Mouse (Mus musculus): Measurements from ENCODE around the gene Tiam1. TPM values are rescaled to one million over a fixed set of nuclear protein-coding genes. Genes with fewer than 3 reads are reported as not detected.

Tiam1 gene
- polyA plus RNA-seq, 1 experiment from 2014 or later = 24.9 TPM

DNA sequence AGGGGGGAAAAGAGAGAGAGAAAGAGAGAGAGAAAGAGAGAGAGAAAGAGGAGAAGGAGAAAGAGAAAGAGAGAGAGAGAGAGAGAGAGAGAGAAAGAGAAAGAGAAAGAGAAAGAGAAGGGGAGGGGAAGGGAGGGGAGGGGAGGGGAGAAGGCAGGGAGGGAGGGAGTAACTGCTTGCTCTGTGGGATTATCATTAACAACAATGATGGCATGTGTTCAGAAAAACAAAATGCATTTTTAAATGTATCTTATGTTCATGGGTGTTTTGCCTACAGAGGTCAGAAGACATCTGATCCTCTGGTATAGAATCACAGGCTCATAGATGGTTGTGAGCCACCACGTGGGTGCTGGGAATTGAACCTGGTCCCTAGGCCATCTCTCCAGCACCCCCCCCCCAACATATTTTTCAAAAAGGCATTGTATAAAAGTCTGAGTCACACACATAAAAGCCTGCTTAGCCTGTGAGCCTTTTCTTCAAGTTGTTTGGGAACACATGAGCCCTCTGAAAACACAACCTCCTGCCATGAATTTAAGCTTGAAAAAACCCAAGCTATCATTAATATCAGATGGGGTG, 237.8 kb downstream of the Tiam1 start:
- 90% methylated on average over 1 of the region's 1 CpGs for WGBS (ENCODE audit: insufficient replicate concordance)
- Histone ChIP-seq H3K4me3 (ENCODE audit: low read depth, low read length) (no peak overlapping the region), H3K9ac (ENCODE audit: low read depth, low read length) (no peak overlapping the region), H3K27me3 (ENCODE audit: control insufficient read depth, insufficient read depth, low read length) (no peaks in the 10 kb centered on the region), H3K36me3 (ENCODE audit: control insufficient read depth, insufficient read depth, low read length) (no peaks in the 10 kb centered on the region), H3K4me1 (ENCODE audit: control insufficient read depth, insufficient read depth, low read length) (no peaks in the 10 kb centered on the region), H3K27ac (ENCODE audit: low read depth, low read length) (no peak overlapping the region), H3K9me3 (replicated peaks; ENCODE audit: control insufficient read depth, low read length) (no peaks in the 10 kb centered on the region), H3K4me2 (no peak overlapping the region)
- ATAC-seq (replicated peaks; ENCODE audit: insufficient number of reproducible peaks, low FRiP score, low TSS enrichment) = no peak

DNA sequence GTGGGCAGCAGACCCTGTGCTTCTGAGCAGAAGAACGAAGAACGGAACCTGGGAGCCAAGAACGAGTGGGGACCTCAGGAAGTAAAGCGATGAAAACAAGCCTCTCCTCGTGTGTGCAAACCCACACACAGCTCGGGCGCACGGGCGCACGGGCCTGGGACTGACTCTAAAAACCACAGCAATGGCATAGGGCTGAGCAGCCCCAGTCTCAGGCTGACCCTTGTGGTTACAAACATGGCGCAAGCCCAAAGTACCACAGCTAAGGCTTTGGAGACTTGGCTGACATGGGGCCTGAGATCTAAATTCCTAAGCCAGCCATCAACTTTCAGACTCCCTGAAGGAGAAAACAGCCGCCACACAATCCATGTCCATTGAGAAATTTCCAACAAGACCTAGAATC, 239.4 kb downstream of the Tiam1 start:
- H3K36me3 ChIP-seq (ENCODE audit: control insufficient read depth, insufficient read depth, low read length) = no peaks in the 10 kb centered on the region
- no peaks in the 10 kb centered on the region for H3K9me3 ChIP-seq (replicated peaks; ENCODE audit: control insufficient read depth, low read length)
- H3K27me3 ChIP-seq (ENCODE audit: control insufficient read depth, insufficient read depth, low read length) = no peaks in the 10 kb centered on the region
- ATAC-seq (replicated peaks; ENCODE audit: insufficient number of reproducible peaks, low FRiP score, low TSS enrichment) = no peak
- 84% methylated on average over 12 of the region's 12 CpGs for WGBS (ENCODE audit: insufficient replicate concordance)
- H3K4me3 ChIP-seq (ENCODE audit: low read depth, low read length) = no peak overlapping the region
- no peak overlapping the region for H3K27ac ChIP-seq (ENCODE audit: low read depth, low read length)
- no peak overlapping the region for H3K9ac ChIP-seq (ENCODE audit: low read depth, low read length)
- H3K4me2 ChIP-seq = no peak overlapping the region
- H3K4me1 ChIP-seq (ENCODE audit: control insufficient read depth, insufficient read depth, low read length) = no peaks in the 10 kb centered on the region

DNA sequence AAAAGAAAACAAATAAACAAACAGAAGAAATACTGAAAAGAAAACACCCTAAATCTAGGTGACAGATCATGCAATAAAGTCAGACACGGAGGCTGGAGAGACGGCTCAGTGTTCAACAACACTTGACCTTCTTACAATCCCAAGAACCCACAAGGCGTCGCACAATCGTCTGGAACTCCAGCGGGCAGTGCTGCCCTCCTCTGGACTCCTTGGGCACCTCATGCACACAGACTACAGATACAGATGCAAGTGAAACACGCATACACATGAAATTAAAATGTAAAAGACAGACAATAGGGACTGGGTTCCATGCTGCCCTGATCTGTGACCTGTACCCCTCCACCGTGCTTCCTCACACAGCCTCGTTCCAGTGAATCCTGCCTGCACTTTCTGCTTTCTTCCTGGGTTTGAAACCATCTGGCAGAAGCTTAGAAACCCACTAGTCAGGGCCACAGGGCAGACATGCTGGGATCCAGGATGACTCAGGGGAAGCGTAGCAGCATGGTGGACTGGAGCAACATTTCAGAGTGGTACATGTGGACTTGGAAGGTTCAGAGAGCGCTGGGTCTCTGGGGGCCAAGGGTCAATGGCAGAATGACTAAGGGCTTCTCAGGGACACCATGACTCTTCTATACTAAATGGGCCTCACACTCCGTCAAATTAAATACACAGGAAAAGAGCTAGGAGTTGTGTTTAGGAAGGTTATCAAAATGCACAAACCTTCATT, 240.8 kb downstream of the Tiam1 start:
- Histone ChIP-seq H3K4me3 (ENCODE audit: low read depth, low read length) (no peak overlapping the region), H3K27me3 (ENCODE audit: control insufficient read depth, insufficient read depth, low read length) (no peaks in the 10 kb centered on the region), H3K9me3 (replicated peaks; ENCODE audit: control insufficient read depth, low read length) (no peaks in the 10 kb centered on the region), H3K27ac (ENCODE audit: low read depth, low read length) (no peak overlapping the region), H3K9ac (ENCODE audit: low read depth, low read length) (no peak overlapping the region), H3K4me2 (no peak overlapping the region), H3K36me3 (ENCODE audit: control insufficient read depth, insufficient read depth, low read length) (no peaks in the 10 kb centered on the region; the same call in 1 of the 2 replicates), H3K4me1 (ENCODE audit: control insufficient read depth, insufficient read depth, low read length) (no peaks in the 10 kb centered on the region)
- ATAC-seq (replicated peaks; ENCODE audit: insufficient number of reproducible peaks, low FRiP score, low TSS enrichment) = no peak
- WGBS (ENCODE audit: insufficient replicate concordance) = 91% methylated on average over 12 of the region's 12 CpGs

DNA sequence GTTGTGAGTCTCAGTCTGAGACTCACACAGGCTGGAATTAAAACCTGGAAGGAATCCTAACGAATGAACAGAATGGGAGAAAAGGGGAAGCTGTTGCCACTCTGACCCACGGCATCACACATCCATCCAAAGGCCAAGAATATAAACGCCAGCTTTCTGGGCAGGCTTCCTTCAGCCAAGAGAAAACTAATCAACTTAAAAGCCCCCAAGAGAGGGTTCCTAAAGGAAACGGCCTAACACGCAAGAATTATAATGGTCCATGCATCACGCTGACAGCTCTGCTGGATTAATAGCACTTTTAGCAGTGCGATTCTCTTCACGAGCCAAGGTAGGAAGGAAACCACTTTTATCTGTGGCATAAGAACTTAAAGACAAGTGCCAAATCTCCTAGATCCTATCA, 242.9 kb downstream of the Tiam1 start:
- no peak for ATAC-seq (replicated peaks; ENCODE audit: insufficient number of reproducible peaks, low FRiP score, low TSS enrichment)
- WGBS (ENCODE audit: insufficient replicate concordance) = 61% methylated on average over 8 of the region's 8 CpGs
- no peaks in the 10 kb centered on the region; the same call in 1 of the 2 replicates for H3K36me3 ChIP-seq (ENCODE audit: control insufficient read depth, insufficient read depth, low read length)
- H3K9ac ChIP-seq (ENCODE audit: low read depth, low read length) = no peak overlapping the region
- no peak overlapping the region for H3K4me2 ChIP-seq
- no peak overlapping the region for H3K4me3 ChIP-seq (ENCODE audit: low read depth, low read length)
- H3K4me1 ChIP-seq (ENCODE audit: control insufficient read depth, insufficient read depth, low read length) = no peaks in the 10 kb centered on the region
- H3K27ac ChIP-seq (ENCODE audit: low read depth, low read length) = no peak overlapping the region
- no peaks in the 10 kb centered on the region for H3K27me3 ChIP-seq (ENCODE audit: control insufficient read depth, insufficient read depth, low read length)
- no peaks in the 10 kb centered on the region for H3K9me3 ChIP-seq (replicated peaks; ENCODE audit: control insufficient read depth, low read length)

DNA sequence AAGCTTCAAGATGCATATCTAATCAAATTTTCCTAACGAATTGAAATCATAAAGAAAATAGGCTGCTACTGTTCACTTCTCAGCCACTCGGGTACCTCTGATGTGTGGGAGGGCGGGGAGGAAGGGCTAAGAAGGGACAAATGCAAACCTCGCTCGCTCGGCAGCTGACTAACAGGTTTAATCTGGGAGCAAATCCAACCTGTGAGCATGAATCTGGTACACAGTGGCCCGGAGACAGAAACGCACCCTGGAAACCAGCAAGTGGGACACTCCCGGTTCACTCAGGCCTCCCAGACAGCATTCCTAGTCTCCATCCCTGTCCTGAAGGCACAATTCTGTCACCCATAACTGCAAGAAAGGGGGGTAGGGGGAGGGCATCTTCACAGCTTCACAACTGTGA, 244.4 kb downstream of the Tiam1 start:
- H3K9me3 ChIP-seq (replicated peaks; ENCODE audit: control insufficient read depth, low read length) = no peaks in the 10 kb centered on the region
- ATAC-seq (replicated peaks; ENCODE audit: insufficient number of reproducible peaks, low FRiP score, low TSS enrichment) = no peak
- H3K4me2 ChIP-seq = no peak overlapping the region
- H3K27ac ChIP-seq (ENCODE audit: low read depth, low read length) = no peak overlapping the region
- no peaks in the 10 kb centered on the region; the same call in 1 of the 2 replicates for H3K36me3 ChIP-seq (ENCODE audit: control insufficient read depth, insufficient read depth, low read length)
- no peak overlapping the region for H3K4me3 ChIP-seq (ENCODE audit: low read depth, low read length)
- 68% methylated on average over 9 of the region's 9 CpGs for WGBS (ENCODE audit: insufficient replicate concordance)
- H3K27me3 ChIP-seq (ENCODE audit: control insufficient read depth, insufficient read depth, low read length) = no peaks in the 10 kb centered on the region
- H3K4me1 ChIP-seq (ENCODE audit: control insufficient read depth, insufficient read depth, low read length) = no peaks in the 10 kb centered on the region
- H3K9ac ChIP-seq (ENCODE audit: low read depth, low read length) = no peak overlapping the region

DNA sequence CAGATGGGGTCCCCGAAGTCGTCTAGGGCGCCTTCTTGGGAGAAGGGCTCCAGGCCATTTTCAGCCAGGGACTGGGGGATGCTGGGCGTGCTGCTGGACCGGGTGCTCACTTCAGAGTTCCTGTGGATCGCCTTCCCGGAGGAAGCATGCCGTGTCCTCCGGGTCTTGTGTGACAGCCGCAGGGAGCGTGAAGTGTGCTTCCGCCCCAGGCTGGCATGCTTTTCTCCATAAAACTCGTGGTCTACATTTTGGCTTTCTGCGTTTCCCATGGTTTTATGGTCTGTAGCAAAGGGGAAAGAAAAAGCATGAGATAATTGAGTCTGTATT, 245.3 kb downstream of the Tiam1 start:
- WGBS (ENCODE audit: insufficient replicate concordance) = 83% methylated on average over 14 of the region's 14 CpGs
- Histone ChIP-seq H3K9me3 (replicated peaks; ENCODE audit: control insufficient read depth, low read length) (0 out of 2 replicates have a peak, but pooled peaks cover 2% of the 10 kb centered on the region), H3K27ac (ENCODE audit: low read depth, low read length) (no peak overlapping the region), H3K36me3 (ENCODE audit: control insufficient read depth, insufficient read depth, low read length) (no peaks in the 10 kb centered on the region; the same call in 1 of the 2 replicates), H3K4me3 (ENCODE audit: low read depth, low read length) (no peak overlapping the region), H3K27me3 (ENCODE audit: control insufficient read depth, insufficient read depth, low read length) (no peaks in the 10 kb centered on the region), H3K9ac (ENCODE audit: low read depth, low read length) (no peak overlapping the region), H3K4me1 (ENCODE audit: control insufficient read depth, insufficient read depth, low read length) (no peaks in the 10 kb centered on the region), H3K4me2 (no peak overlapping the region)
- ATAC-seq (replicated peaks; ENCODE audit: insufficient number of reproducible peaks, low FRiP score, low TSS enrichment) = no peak

DNA sequence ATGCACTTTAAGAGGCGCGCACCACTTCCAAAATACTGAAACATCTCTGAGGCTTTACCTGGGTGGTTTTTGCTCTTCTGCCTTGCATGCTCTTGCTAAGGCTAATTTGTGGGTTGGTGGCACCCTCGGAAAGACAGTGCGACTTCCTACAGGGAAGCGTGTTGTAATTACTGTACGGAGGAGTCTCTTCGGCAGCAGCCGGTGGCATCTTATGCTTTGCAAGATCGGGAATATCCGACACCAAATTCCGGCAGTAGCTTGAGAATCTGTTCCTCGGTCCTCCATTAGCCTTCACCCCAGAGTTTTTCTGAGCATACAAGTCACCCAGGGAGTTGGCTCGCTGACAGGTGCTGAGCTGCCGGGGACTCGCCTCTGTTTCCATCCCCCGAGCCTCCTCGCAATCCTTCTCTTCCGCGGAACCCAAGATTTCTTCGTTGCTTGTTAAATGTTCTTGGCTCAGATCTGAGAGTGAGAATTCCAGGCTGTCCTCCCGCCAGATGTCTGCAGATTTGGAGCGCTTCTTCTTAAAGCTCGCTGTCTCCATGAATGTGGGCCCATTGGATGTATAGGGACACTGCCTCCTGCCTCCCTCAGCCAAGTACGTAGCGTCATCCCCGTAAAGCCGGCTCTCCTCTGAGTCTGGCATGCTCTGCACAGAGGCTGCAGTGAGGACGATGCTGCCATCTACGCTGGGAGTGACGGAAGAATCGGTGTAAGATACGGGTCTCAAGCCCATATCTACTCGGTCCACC, 245.8 kb downstream of the Tiam1 start:
- Histone ChIP-seq H3K9me3 (replicated peaks; ENCODE audit: control insufficient read depth, low read length) (0 out of 2 replicates have a peak, but pooled peaks cover 2% of the 10 kb centered on the region), H3K4me2 (no peak overlapping the region), H3K27ac (ENCODE audit: low read depth, low read length) (no peak overlapping the region), H3K27me3 (ENCODE audit: control insufficient read depth, insufficient read depth, low read length) (no peaks in the 10 kb centered on the region), H3K4me1 (ENCODE audit: control insufficient read depth, insufficient read depth, low read length) (no peaks in the 10 kb centered on the region), H3K36me3 (ENCODE audit: control insufficient read depth, insufficient read depth, low read length) (no peaks in the 10 kb centered on the region; the same call in 1 of the 2 replicates), H3K4me3 (ENCODE audit: low read depth, low read length) (no peak overlapping the region), H3K9ac (ENCODE audit: low read depth, low read length) (no peak overlapping the region)
- no peak for ATAC-seq (replicated peaks; ENCODE audit: insufficient number of reproducible peaks, low FRiP score, low TSS enrichment)
- WGBS (ENCODE audit: insufficient replicate concordance) = 86% methylated on average over 33 of the region's 33 CpGs

DNA sequence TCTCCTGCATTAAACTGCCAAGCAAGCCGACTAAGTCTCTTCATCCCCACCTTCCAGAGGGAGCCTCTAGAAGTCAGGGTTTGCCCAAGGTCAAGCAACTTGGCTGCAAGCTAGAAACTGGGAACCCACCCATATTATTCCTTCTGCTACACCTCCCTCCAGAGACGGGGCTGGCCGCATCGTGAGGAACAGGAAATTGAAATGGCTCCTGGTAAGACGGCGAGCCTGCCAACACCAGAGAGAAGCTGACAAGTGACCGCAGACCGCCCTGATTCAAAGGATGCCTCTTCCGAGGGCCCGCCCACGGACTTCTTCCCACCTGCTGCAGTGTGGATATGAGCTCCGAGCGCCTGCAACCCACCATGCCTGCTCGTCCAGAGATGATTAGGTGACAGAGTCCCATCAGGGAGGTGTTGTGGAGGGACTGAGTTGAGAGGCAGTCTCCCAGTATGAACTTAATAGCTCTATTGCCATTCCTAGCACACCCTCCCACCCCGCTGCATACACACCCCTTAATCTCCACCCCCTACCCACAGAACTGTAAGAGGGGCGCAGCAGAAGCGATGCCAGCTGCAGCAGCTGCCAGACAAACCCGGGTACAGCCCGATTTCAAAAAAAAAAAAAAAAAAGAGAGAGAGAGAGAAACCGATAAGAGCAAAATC, 246.6 kb downstream of the Tiam1 start:
- no peaks in the 10 kb centered on the region for H3K4me1 ChIP-seq (ENCODE audit: control insufficient read depth, insufficient read depth, low read length)
- no peaks in the 10 kb centered on the region for H3K27me3 ChIP-seq (ENCODE audit: control insufficient read depth, insufficient read depth, low read length)
- WGBS (ENCODE audit: insufficient replicate concordance) = 71% methylated on average over 20 of the region's 20 CpGs
- no peak for ATAC-seq (replicated peaks; ENCODE audit: insufficient number of reproducible peaks, low FRiP score, low TSS enrichment)
- H3K27ac ChIP-seq (ENCODE audit: low read depth, low read length) = no peak overlapping the region
- H3K9me3 ChIP-seq (replicated peaks; ENCODE audit: control insufficient read depth, low read length) = 0 out of 2 replicates have a peak, but pooled peaks cover 2% of the 10 kb centered on the region
- H3K4me3 ChIP-seq (ENCODE audit: low read depth, low read length) = no peak overlapping the region
- H3K9ac ChIP-seq (ENCODE audit: low read depth, low read length) = no peak overlapping the region
- no peaks in the 10 kb centered on the region; the same call in 1 of the 2 replicates for H3K36me3 ChIP-seq (ENCODE audit: control insufficient read depth, insufficient read depth, low read length)
- no peak overlapping the region for H3K4me2 ChIP-seq
